Mouse (Mus musculus) olfactory bulb, adult 2 months (tissue): ENCODE results near the gene Tuba1b.
"Not testable (repeated sequence)": the region's sequence is repeated elsewhere in the genome, so short reads cannot be mapped to it uniquely, and the experiment has no call there.

Experiments
- CTCF ChIP-seq: fragments of 200-500 bp; IDR thresholded peaks from 2 replicates; pipeline ENCODE4 v1.5.1; 2012; ENCODE audit warnings: low read depth, mild to moderate bottlenecking, low read length, moderate library complexity; ENCODE audit not compliant: insufficient read depth
- POLR2A ChIP-seq: fragments of 200-500 bp; IDR thresholded peaks from 2 replicates; pipeline ENCODE4 v1.6.1; 2012; ENCODE audit warnings: mild to moderate bottlenecking, low read depth, low read length, moderate library complexity; ENCODE audit not compliant: insufficient read depth

- not testable (repeated sequence) for TF ChIP-seq CTCF, POLR2A
Observed at GRCm38 (mm10) chr15:98951122-98952062, 17.0 kb upstream of the Tuba1b start.
